Mouse (Mus musculus) liver, embryonic 14.5 days (tissue): ENCODE measurements at regions not wholly inside any gene's neighbourhood (a gene's known extent, or its start where the extent isn't known, plus 50 kb on each side); places are given as distances from the start of the nearest gene placed in this dataset.

Experiments
- ATAC-seq: fragments of 200-750 bp; cut with Nextera tagmentation; 2 replicates; pipeline ENCODE4 v1.8.0; 2017; ENCODE audit warnings: moderate number of reproducible peaks, mild to moderate bottlenecking, moderate library complexity; ENCODE audit not compliant: insufficient read depth
- DNase-seq, 3 experiments: peaks; one replicate each; pipeline ENCODE4 v3.0.0-alpha.2; 2012 to 2013; ENCODE audit warnings: low read depth in 3 of 3, low spot score in 3 of 3
- H3K27ac ChIP-seq: fragments of 300-500 bp; sonication (generic); 2 replicates; pipeline ENCODE4 v1.5.1; 2014; ENCODE audit warnings: moderate library complexity, mild to moderate bottlenecking, control low read depth, inconsistent platforms
- H3K27me3 ChIP-seq: fragments of 300-500 bp; sonication (generic); 2 replicates; pipeline ENCODE4 v1.6.1; 2014; ENCODE audit warnings: mild to moderate bottlenecking, low read length, moderate library complexity; ENCODE audit not compliant: control insufficient read depth, insufficient read depth
- H3K36me3 ChIP-seq: fragments of 300-500 bp; sonication (generic); replicated peaks from 2 replicates; pipeline ENCODE4 v1.6.1; 2014; ENCODE audit warnings: low read depth; ENCODE audit not compliant: control insufficient read depth, insufficient read depth
- H3K4me1 ChIP-seq, 2 experiments: fragments of 200-500 bp in 1 of 2; fragments of 300-500 bp in 1 of 2; sonication (generic) in 1 of 2; replicated peaks; 2 replicates each; pipeline ENCODE4 v1.6.1; 2012 to 2014; ENCODE audit warnings: antibody characterized with exemption in 1 of 2, inconsistent platforms in 1 of 2, low read length in 1 of 2; ENCODE audit not compliant: control insufficient read depth in 2 of 2, insufficient read depth in 2 of 2
- H3K4me2 ChIP-seq: fragments of 300-500 bp; sonication (generic); 2 replicates; pipeline ENCODE4 v1.6.1; 2014; ENCODE audit warnings: low read depth, mild to moderate bottlenecking, control low read depth, moderate library complexity
- H3K4me3 ChIP-seq, 2 experiments: fragments of 200-500 bp in 1 of 2; fragments of 300-500 bp in 1 of 2; sonication (generic) in 1 of 2; 2 replicates each; pipeline ENCODE4 v1.5.1; 2012 to 2014; ENCODE audit warnings: low read depth in 2 of 2, low read length in 2 of 2, mild to moderate bottlenecking in 2 of 2, control low read depth in 1 of 2, inconsistent platforms in 1 of 2, moderate library complexity in 1 of 2; ENCODE audit not compliant: insufficient read depth in 1 of 2
- H3K9ac ChIP-seq: fragments of 300-500 bp; sonication (generic); replicated peaks from 2 replicates; pipeline ENCODE4 v1.6.1; 2014; ENCODE audit warnings: mild to moderate bottlenecking, control low read depth, moderate library complexity
- H3K9me3 ChIP-seq: fragments of 300-500 bp; sonication (generic); 2 replicates; pipeline ENCODE4 v1.6.1; 2016; ENCODE audit warnings: low read length, mixed read lengths; ENCODE audit not compliant: control insufficient read depth
- CTCF ChIP-seq: IDR thresholded peaks from 2 replicates; pipeline ENCODE4 v1.5.1; 2016; ENCODE audit warnings: antibody characterized with exemption, low read depth, control low read depth
- EP300 ChIP-seq: IDR thresholded peaks from 2 replicates; pipeline ENCODE4 v1.6.1; 2016; ENCODE audit warnings: antibody characterized with exemption, low read depth
- WGBS: fragments of 180-500 bp; shearing (Covaris S2); extraction: QIAGEN DNeasy Blood & Tissue Kit; methylation state at CpG from one replicate; pipeline ENCODE4 v1.1.7; 2014; ENCODE audit not compliant: insufficient replicate concordance; 5-methylcytosine and 5-hydroxymethylcytosine counted together

DNA sequence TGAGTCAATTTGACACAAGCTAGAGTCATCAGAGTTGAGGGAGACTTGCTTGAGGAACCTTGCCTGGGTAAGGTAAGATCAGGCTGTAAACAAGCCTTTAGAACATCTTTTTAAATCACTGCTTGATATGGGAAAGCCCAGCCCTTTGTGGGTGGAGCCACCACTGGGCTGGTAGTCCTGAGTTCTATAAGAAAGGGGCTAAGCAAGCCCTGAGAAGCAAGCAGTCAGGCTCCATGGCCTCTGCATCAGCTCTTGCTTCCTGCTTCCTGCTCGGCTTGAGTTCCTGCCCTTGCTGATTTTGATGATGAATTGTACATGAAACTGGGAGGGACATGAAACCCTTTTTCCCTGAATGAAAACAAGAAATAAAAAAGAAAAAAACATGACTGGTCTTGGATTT is 496.4 kb upstream of the Cdh11 start:
- no peak overlapping the region for H3K9ac ChIP-seq
- TF ChIP-seq CTCF: no peak
- no peak for TF ChIP-seq EP300
- no peak for DNase-seq
- no peaks in the 10 kb centered on the region for H3K4me1 ChIP-seq
- no peaks in the 10 kb centered on the region for H3K27me3 ChIP-seq
- H3K4me2 ChIP-seq: no peak overlapping the region
- H3K36me3 ChIP-seq: no peaks in the 10 kb centered on the region
- no peak for ATAC-seq
- no peak overlapping the region for H3K27ac ChIP-seq
- no peak overlapping the region for H3K4me3 ChIP-seq
- 4% methylated on average over 1 of the region's 1 CpGs for WGBS
- H3K9me3 ChIP-seq: no peaks in the 10 kb centered on the region

- DNase-seq (no peak), ATAC-seq (no peak)
- Histone ChIP-seq H3K9me3 (no peaks in the 10 kb centered on the region), H3K36me3 (no peaks in the 10 kb centered on the region), H3K27ac (no peak overlapping the region), H3K4me2 (no peak overlapping the region), H3K4me3 (no peak overlapping the region), H3K27me3 (no peaks in the 10 kb centered on the region), H3K4me1 (no peaks in the 10 kb centered on the region), H3K9ac (no peak overlapping the region)
- 75% methylated on average over 12 of the region's 12 CpGs for WGBS
- TF ChIP-seq CTCF: no peak
- TF ChIP-seq EP300: no peak
These were observed 503.1 kb upstream of the Cdh11 start for GRCm38 (mm10) chr8:103288561-103288974.

DNA sequence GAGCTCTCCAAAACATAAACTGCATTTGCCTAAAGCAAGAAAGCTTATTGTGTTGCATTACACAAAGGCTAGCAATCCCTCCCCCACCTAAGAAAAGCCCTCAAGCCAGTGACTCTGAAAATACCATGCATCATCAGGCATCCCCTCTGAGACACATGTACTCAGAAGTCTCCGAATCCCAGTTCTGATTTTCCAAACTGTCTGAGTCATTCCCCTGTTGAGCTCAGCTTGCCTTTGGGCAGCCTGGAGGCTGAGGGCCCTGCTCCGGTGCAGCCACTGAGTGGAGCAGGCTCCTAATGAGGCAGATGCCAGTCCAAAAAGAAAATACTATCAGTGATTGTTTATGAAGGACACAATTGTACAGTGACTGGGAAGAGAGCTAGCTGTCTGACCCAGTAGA is 507.5 kb upstream of the Cdh11 start:
- no peak for TF ChIP-seq CTCF
- no peak for TF ChIP-seq EP300
- Histone ChIP-seq H3K27me3 (no peaks in the 10 kb centered on the region), H3K4me2 (no peak overlapping the region), H3K36me3 (no peaks in the 10 kb centered on the region), H3K4me1 (no peaks in the 10 kb centered on the region), H3K27ac (no peak overlapping the region), H3K9me3 (no peaks in the 10 kb centered on the region), H3K4me3 (no peak overlapping the region), H3K9ac (no peak overlapping the region)
- DNase-seq (no peak), ATAC-seq (no peak)
- 61% methylated on average over 2 of the region's 2 CpGs for WGBS

GRCm38 (mm10) chr8:103306476-103307183 is 521.2 kb upstream of the Cdh11 start:
- Histone ChIP-seq H3K9ac (no peak overlapping the region), H3K9me3 (no peaks in the 10 kb centered on the region), H3K27ac (no peak overlapping the region), H3K4me2 (no peak overlapping the region), H3K4me3 (no peak overlapping the region), H3K4me1 (no peaks in the 10 kb centered on the region), H3K27me3 (no peaks in the 10 kb centered on the region), H3K36me3 (no peaks in the 10 kb centered on the region)
- ATAC-seq (no peak), DNase-seq (no peak)
- TF ChIP-seq CTCF: no peak
- no peak for TF ChIP-seq EP300
- WGBS: 32% methylated on average over 1 of the region's 1 CpGs

GRCm38 (mm10) chr8:103313576-103313975 is 528.1 kb upstream of the Cdh11 start:
- H3K4me2 ChIP-seq: no peak overlapping the region
- TF ChIP-seq EP300 (no peak), CTCF (no peak)
- H3K4me1 ChIP-seq: no peaks in the 10 kb centered on the region
- H3K9me3 ChIP-seq: no peaks in the 10 kb centered on the region
- no peak overlapping the region for H3K9ac ChIP-seq
- DNase-seq: no peak
- no peaks in the 10 kb centered on the region for H3K27me3 ChIP-seq
- H3K4me3 ChIP-seq: no peak overlapping the region
- no peak overlapping the region for H3K27ac ChIP-seq
- 41% methylated on average over 1 of the region's 1 CpGs for WGBS
- no peak for ATAC-seq
- no peaks in the 10 kb centered on the region for H3K36me3 ChIP-seq
